Mouse (Mus musculus) testis, adult 2 months (tissue): ENCODE measurements around the gene Gprasp1. TPM values are rescaled to one million over a fixed set of nuclear protein-coding genes. Genes with fewer than 3 reads are reported as not detected.
A peak's percentile ranks its signal among the peaks of the same experiment; 100 is the strongest.
"Not testable (repeated sequence)": the region's sequence is repeated elsewhere in the genome, so short reads cannot be mapped to it uniquely, and the experiment has no call there.

Experiments used
- H3K27ac ChIP-seq: fragments of 200-500 bp; 2 replicates; pipeline ENCODE4 v1.5.1; 2012; ENCODE audit warnings: low read depth, low read length; ENCODE audit not compliant: control insufficient read depth, insufficient read depth
- H3K27me3 ChIP-seq: fragments of 200-500 bp; 2 replicates; pipeline ENCODE4 v1.6.1; 2012; ENCODE audit warnings: mild to moderate bottlenecking, low read length, moderate library complexity; ENCODE audit not compliant: control insufficient read depth, insufficient read depth
- H3K36me3 ChIP-seq: fragments of 200-500 bp; 2 replicates; pipeline ENCODE4 v1.6.1; 2012; ENCODE audit warnings: mild to moderate bottlenecking, low read length; ENCODE audit not compliant: control insufficient read depth, insufficient read depth
- H3K4me1 ChIP-seq: fragments of 200-500 bp; 2 replicates; pipeline ENCODE4 v1.6.1; 2012; ENCODE audit warnings: low read length; ENCODE audit not compliant: control insufficient read depth, insufficient read depth
- H3K4me3 ChIP-seq: fragments of 200-500 bp; 2 replicates; pipeline ENCODE4 v1.5.1; 2012; ENCODE audit warnings: low read depth, mild to moderate bottlenecking, low read length, moderate library complexity, mixed read lengths; ENCODE audit not compliant: control insufficient read depth
- CTCF ChIP-seq: fragments of 200-500 bp; IDR thresholded peaks from 2 replicates; pipeline ENCODE4 v1.5.1; 2012; ENCODE audit warnings: low read depth, mild to moderate bottlenecking, inconsistent platforms, low read length, moderate library complexity; ENCODE audit not compliant: control insufficient read depth, insufficient read depth, insufficient replicate concordance
- POLR2A ChIP-seq: fragments of 200-500 bp; IDR thresholded peaks from 2 replicates; pipeline ENCODE4 v1.6.1; 2012; ENCODE audit warnings: low read depth, mild to moderate bottlenecking, inconsistent platforms, low read length, moderate library complexity; ENCODE audit not compliant: control insufficient read depth
- polyA plus RNA-seq: library from polyadenylated mRNA; depleted of rRNA; stranded (reverse); fragments of >200 nt; gene quantifications from 2 replicates; pipeline ENCODE4 v1.2.3, GENCODE M21; 2012

Gene Gprasp1
- polyA plus RNA-seq, 1 experiment: 8.3 TPM

DNA sequence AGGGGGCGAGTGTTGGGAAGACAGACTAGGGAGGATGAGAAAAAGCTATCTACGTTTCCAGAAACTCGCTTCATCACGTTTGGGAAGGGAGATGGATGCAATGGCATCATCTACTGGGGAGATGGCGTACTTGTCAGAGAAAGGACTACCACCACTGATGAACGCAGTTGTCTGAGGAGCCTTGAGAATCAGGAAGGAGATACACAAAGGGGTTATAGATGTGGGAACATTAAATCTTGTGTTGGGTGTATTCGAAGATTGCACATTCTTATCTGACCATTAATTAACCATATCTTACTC lies 473 bp downstream of the Gprasp1 start:
- H3K27me3 ChIP-seq: no peaks in the 10 kb centered on the region
- TF ChIP-seq CTCF: no peak
- TF ChIP-seq POLR2A: no peak
- H3K36me3 ChIP-seq: no peaks in the 10 kb centered on the region
- peak overlapping the region; percentile 93 for H3K4me3 ChIP-seq
- H3K27ac ChIP-seq: peak overlapping the region; percentile 61
- H3K4me1 ChIP-seq: no peaks in the 10 kb centered on the region

DNA sequence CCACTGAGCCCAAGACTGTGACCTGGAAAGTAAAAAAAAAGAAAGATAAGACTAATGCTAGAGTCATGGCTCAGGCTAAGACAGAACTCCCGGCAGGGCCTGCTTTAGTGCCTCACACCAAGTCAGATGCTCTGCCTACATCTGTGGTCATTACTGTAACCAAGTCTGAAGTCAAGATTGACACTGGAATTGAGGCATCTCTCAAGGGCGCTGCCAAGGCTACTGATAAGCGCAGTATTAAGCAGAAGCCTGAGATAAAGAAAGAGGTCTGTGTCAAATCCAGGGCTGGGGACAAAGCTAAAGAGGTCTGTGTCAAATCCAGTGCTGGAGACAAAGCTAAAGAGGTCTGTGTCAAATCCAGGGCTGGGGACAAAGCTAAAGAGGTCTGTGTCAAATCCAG lies 2.8 kb downstream of the Gprasp1 start:
- not testable (repeated sequence) for H3K4me3 ChIP-seq, H3K27me3 ChIP-seq, H3K27ac ChIP-seq, H3K4me1 ChIP-seq, H3K36me3 ChIP-seq

DNA sequence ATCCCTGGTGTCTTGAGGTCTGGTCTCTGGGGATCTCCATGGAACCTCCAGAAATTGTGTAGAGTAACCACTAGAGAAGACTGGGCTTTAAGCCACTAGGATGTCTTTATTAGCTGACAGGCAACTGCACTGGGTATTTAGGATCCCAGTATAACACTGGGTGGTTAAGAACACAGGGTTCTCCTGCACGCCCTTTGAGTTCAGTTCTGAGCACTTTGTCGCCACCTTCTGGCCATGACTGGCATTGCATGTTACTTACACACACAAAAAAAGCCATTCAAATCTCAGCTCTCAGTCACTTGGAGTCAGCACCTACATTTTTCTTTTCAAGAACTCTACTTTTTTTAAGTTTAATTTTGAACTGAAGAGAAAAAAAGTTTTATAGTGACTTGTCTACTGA lies 10.3 kb downstream of the Gprasp1 start:
- no peaks in the 10 kb centered on the region for H3K36me3 ChIP-seq

DNA sequence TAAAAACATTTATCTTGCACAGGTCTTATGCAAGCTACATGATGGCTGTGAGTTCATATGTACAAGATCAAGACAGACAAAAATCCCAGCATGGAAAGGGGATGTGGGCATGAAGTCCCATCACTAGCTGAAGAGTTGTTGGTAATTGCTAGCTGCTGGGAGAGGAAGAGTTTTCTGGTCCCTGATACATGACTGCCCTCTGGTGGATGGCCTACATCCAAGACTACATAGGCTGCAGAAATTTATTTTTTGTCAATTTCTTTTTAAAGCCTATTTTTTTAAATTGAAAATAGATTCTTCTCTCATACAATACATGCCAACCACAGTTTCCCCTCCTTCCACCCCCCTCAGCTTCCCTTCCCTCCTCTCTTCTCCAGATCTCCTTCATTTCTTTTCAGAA lies 19.2 kb downstream of the Gprasp1 start:
- Histone ChIP-seq H3K4me3 (no peak overlapping the region), H3K4me1 (no peaks in the 10 kb centered on the region), H3K36me3 (no peaks in the 10 kb centered on the region), H3K27ac (no peak overlapping the region), H3K27me3 (no peaks in the 10 kb centered on the region)
- TF ChIP-seq POLR2A (no peak), CTCF (no peak)

More for the DNA sequence above, 10.3 kb downstream of the Gprasp1 start:
- Histone ChIP-seq H3K27me3 (no peaks in the 10 kb centered on the region), H3K4me3 (no peak overlapping the region), H3K27ac (no peak overlapping the region), H3K4me1 (no peaks in the 10 kb centered on the region)
- TF ChIP-seq CTCF (peak; percentile 60; the same call in 1 of the 2 replicates), POLR2A (no peak)

DNA sequence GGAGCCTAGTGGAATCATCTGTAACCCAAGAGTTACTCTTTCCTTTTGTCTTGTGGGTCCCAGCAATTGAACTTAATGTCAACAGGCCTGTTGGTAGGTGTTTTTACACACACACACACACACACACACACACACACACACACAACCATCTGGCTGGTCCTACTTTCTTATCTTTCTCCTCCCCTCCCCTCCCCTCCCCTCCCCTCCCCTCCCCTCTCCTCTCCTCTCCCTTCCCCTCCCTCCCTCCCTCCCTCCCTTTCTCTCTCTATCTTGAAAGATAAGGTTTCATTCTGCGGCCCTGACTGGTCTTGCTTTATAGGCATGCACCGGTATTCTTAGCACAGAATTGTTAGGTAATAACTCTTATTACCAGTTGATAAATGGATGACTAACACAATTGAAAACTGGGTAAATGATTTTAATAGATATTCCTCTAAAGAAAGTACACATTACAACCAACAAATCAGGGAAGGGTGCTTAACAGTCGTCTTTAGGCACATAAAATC lies 25.6 kb downstream of the Gprasp1 start:
- no peaks in the 10 kb centered on the region for H3K4me1 ChIP-seq
- no peak overlapping the region for H3K4me3 ChIP-seq
- no peak for TF ChIP-seq POLR2A
- no peak for TF ChIP-seq CTCF
- H3K36me3 ChIP-seq: no peaks in the 10 kb centered on the region
- no peak overlapping the region for H3K27ac ChIP-seq
- no peaks in the 10 kb centered on the region for H3K27me3 ChIP-seq

DNA sequence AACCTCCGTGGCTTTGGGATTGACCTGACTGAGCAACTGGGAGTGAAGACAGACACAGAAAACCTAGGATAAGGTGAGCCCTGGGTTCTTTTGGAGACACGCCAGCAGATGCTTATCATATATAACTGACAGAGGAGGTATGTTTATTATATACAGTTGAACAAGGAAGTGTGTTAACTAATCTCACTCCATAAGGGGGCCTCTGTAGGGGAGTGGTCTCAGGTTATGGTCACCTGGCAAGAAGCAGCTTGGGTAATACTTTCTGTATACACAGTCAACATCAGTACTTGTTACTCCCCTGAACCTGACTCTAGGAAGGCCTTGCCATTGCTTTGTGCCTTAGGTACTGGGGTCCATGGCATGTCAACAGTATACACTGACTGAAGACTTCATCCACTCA lies 26.0 kb downstream of the Gprasp1 start:
- Histone ChIP-seq H3K27me3 (no peaks in the 10 kb centered on the region), H3K4me1 (no peaks in the 10 kb centered on the region), H3K27ac (no peak overlapping the region), H3K36me3 (no peaks in the 10 kb centered on the region), H3K4me3 (no peak overlapping the region)
- no peak for TF ChIP-seq CTCF
- no peak for TF ChIP-seq POLR2A

DNA sequence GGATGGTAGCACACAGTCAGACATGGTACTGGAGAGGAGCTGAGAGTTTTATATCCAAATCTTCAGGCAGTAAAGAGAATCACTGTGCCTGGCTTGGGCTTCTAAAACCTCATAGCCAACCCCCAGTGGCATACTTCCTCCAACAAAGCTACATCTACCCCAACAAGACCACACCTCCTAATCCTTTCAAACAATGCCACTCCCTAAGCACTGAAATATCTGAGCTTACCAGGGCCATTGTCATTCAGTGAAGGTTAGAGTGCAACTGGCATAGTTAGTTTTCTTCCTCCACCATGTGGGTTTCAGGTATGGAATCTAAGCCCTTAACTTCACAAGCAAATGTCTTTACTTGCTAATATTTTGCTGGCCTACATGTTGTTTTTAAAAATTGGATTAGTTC lies 49.0 kb downstream of the Gprasp1 start:
- H3K4me3 ChIP-seq: no peak overlapping the region
- no peak for TF ChIP-seq CTCF
- TF ChIP-seq POLR2A: no peak
- H3K36me3 ChIP-seq: no peaks in the 10 kb centered on the region
- H3K4me1 ChIP-seq: no peaks in the 10 kb centered on the region; the same call in 1 of the 2 replicates
- no peaks in the 10 kb centered on the region for H3K27me3 ChIP-seq
- H3K27ac ChIP-seq: no peak overlapping the region

DNA sequence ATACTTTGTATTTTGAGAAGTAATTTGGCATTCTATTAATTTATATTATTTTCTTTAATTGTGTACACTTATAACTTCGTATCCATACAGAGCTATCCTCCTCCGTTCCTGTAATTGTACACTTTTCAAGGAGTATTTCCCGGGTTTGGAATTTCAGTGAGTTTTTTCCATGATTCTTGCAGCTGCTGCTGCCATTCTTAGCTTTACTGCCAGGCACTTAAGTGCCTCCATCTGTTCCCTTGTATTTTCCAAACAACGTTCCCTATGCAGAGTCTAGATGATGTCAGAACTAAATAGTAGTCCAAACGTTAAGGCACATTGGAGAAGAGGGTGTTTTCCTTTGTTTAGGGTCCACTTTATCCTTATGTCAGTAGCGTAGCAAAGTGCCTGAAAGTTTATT lies 49.8 kb downstream of the Gprasp1 start:
- H3K27ac ChIP-seq: no peak overlapping the region
- no peaks in the 10 kb centered on the region for H3K36me3 ChIP-seq
- H3K4me3 ChIP-seq: no peak overlapping the region
- no peaks in the 10 kb centered on the region for H3K27me3 ChIP-seq
- no peak for TF ChIP-seq CTCF
- no peak for TF ChIP-seq POLR2A
- H3K4me1 ChIP-seq: no peaks in the 10 kb centered on the region; the same call in 1 of the 2 replicates

DNA sequence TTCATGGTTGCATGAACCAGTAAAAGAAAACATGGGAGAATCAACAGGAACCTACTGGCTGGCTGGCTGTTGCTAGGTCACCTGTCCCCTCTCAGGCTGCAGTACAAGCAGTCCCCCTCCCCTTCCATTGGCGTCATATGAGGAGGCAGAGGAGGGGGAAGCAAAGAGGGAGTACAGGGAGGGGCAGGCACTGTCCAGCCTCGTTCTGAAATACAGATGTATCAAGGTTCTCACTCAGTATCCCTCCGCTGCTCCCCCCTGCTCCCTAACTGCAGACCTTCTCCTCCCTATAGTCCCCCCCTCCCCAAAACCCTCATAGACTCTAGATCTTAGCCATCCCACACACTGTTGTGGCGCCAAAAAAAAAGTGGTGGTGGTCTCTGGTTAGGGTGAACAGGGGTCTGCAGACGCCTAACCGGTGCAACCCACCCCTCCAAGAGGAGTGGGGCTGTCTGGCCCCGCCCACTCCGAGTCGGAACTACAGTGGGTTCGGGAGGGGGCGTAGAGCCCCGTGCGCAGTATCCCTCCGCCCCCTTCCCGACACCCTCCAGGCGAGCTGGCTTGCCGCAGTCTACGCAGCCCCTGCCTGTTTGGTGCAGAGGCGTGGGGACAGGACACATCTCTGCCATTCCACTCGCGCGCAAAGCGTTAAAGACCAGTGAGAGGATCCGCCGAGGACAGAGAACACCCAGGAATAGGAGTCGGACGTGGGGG lies 53.2 kb downstream of the Gprasp1 start:
- H3K4me1 ChIP-seq, H3K36me3 ChIP-seq, H3K27me3 ChIP-seq: not testable (repeated sequence)
- H3K27ac ChIP-seq: peak overlapping the region; percentile 54; the same call in 1 of the 2 replicates
- peak overlapping the region; percentile 73 for H3K4me3 ChIP-seq

DNA sequence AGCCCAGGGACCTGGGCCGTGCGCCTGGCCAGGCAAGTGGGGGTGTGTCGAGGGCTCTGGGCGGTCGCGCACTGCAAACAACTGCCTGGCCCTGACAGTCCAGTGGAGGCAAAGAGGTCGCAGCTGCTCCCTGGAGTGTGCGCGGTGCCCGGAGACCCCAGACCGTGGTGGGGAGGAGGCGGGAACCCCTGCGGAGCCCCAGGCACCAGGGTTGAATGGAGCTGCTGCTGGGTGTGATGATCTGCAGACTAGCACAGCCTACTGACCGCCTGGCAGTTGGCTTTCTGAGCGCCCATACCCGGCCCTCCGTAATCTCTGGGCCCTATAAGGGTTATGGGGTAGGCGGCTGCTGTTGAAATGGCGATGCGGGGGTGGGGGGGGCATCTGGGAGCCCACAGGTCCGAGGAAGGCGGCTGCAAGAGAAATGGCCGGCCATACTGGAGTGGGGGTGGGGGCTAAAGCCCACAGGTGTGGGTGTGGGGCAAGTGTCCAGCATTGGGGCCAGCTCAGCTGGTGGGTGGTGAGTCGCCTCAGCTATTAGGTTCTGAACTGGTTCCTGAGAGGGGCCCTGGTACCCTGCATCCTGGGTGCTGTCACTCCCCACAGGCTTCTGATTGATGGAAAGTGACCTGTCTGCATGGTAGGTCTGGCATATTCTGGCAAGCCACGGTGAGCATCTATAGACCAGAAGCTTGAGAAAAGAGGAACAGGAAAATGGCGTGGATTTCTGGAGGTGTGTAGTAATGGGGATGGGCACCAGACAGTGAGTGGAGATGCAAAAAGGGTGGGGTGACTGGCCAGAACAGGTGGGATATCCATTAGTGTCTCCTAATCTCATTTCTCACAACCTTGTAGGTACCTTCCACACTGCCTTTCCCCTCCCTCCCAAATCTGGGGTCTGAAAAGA lies 54.0 kb downstream of the Gprasp1 start:
- peak overlapping the region; percentile 73 for H3K4me3 ChIP-seq
- not testable (repeated sequence) for H3K27me3 ChIP-seq, H3K36me3 ChIP-seq, H3K4me1 ChIP-seq
- H3K27ac ChIP-seq: peak overlapping the region; percentile 54
